Mouse (Mus musculus) CH12.LX (cell line): ENCODE measurements around the gene Plekhf1. TPM values are rescaled to one million over a fixed set of nuclear protein-coding genes. Genes with fewer than 3 reads are reported as not detected.

Experiments
- DNase-seq: peaks from one replicate; pipeline ENCODE4 v3.0.0-alpha.2; 2013; ENCODE audit errors: extremely low read depth
- H3K27ac ChIP-seq: 2 replicates; pipeline ENCODE4 v1.5.1; 2012; ENCODE audit warnings: low read depth, mild to moderate bottlenecking, control low read depth, moderate library complexity; ENCODE audit not compliant: insufficient read depth
- H3K27me3 ChIP-seq: replicated peaks from 2 replicates; pipeline ENCODE3; 2012; ENCODE audit warnings: inconsistent platforms
- H3K36me3 ChIP-seq, 2 experiments: replicated peaks in 1 of 2; 2 replicates each; pipeline versions ENCODE3 to v1.6.1; 2012; ENCODE audit warnings: inconsistent platforms in 1 of 2, low read length in 1 of 2, mild to moderate bottlenecking in 1 of 2, mixed read lengths in 1 of 2, moderate library complexity in 1 of 2; ENCODE audit not compliant: control insufficient read depth in 1 of 2, insufficient read depth in 1 of 2
- H3K4me1 ChIP-seq, 2 experiments: 2 replicates each; pipeline ENCODE4 v1.6.1; 2012; ENCODE audit warnings: inconsistent platforms in 1 of 2, moderate library complexity in 1 of 2; ENCODE audit not compliant: insufficient read depth in 2 of 2, control insufficient read depth in 1 of 2
- H3K4me2 ChIP-seq: 2 replicates; pipeline ENCODE4 v1.6.1; 2012; ENCODE audit warnings: low read depth, mild to moderate bottlenecking, control low read depth; ENCODE audit not compliant: poor library complexity, insufficient read depth, severe bottlenecking
- H3K4me3 ChIP-seq, 3 experiments: fragments of 150-350 bp in 1 of 3; sonication (generic) in 1 of 3; replicated peaks in 1 of 3; 2 replicates each; pipeline versions ENCODE3 to v1.5.1; 2011 to 2012; ENCODE audit warnings: low read depth in 2 of 3, low read length in 2 of 3, mild to moderate bottlenecking in 2 of 3, moderate library complexity in 2 of 3, control low read depth in 1 of 3, improper control_type of control experiment in 1 of 3, inconsistent platforms in 1 of 3, mixed read lengths in 1 of 3; ENCODE audit not compliant: poor library complexity in 1 of 3
- H3K79me2 ChIP-seq: replicated peaks from 2 replicates; pipeline ENCODE4 v1.6.1; 2012; ENCODE audit warnings: mild to moderate bottlenecking, moderate library complexity; ENCODE audit not compliant: control insufficient read depth, poor library complexity, insufficient read depth, severe bottlenecking; ENCODE audit errors: extremely low read depth
- H3K9ac ChIP-seq: 2 replicates; pipeline ENCODE4 v1.6.1; 2012; ENCODE audit warnings: low read depth, mild to moderate bottlenecking, control low read depth, moderate library complexity; ENCODE audit not compliant: insufficient read depth
- H3K9me3 ChIP-seq: replicated peaks from 2 replicates; pipeline ENCODE3; 2012; ENCODE audit warnings: low read length, inconsistent platforms, mixed read lengths
- CHD2 ChIP-seq: IDR thresholded peaks from 2 replicates; pipeline ENCODE4 v1.6.1; 2011; ENCODE audit warnings: low read length, improper control_type of control experiment
- E2F4 ChIP-seq: IDR thresholded peaks from 2 replicates; pipeline ENCODE4 v1.6.1; 2011; ENCODE audit warnings: low read depth, low read length, improper control_type of control experiment; ENCODE audit not compliant: insufficient replicate concordance
- ELF1 ChIP-seq: IDR thresholded peaks from 2 replicates; pipeline ENCODE4 v1.6.1; 2014; ENCODE audit warnings: low read depth, mild to moderate bottlenecking, inconsistent platforms, low read length, improper control_type of control experiment
- EP300 ChIP-seq: IDR thresholded peaks from 2 replicates; pipeline ENCODE4 v1.6.1; 2011; ENCODE audit warnings: low read length, improper control_type of control experiment
- HCFC1 ChIP-seq: IDR thresholded peaks from 2 replicates; pipeline ENCODE4 v1.6.1; 2012; ENCODE audit warnings: low read depth, mild to moderate bottlenecking, inconsistent platforms, low read length, improper control_type of control experiment
- IRF4 ChIP-seq: IDR thresholded peaks from 2 replicates; pipeline ENCODE4 v1.6.1; 2014; ENCODE audit warnings: low read depth, mild to moderate bottlenecking, inconsistent platforms, low read length, improper control_type of control experiment
- JUN ChIP-seq: IDR thresholded peaks from 2 replicates; pipeline ENCODE4 v1.6.1; 2011; ENCODE audit warnings: low read depth, mild to moderate bottlenecking, low read length, improper control_type of control experiment, moderate library complexity; ENCODE audit not compliant: insufficient read depth
- MEF2A ChIP-seq: IDR thresholded peaks from 2 replicates; pipeline ENCODE4 v1.6.1; 2014; ENCODE audit warnings: low read depth, mild to moderate bottlenecking, inconsistent platforms, low read length, improper control_type of control experiment, borderline replicate concordance
- MXI1 ChIP-seq: IDR thresholded peaks from 2 replicates; pipeline ENCODE4 v1.6.1; 2011; ENCODE audit warnings: mild to moderate bottlenecking, low read depth, low read length, improper control_type of control experiment
- NELFE ChIP-seq: IDR thresholded peaks from 2 replicates; pipeline ENCODE4 v1.6.1; 2011; ENCODE audit warnings: low read depth, low read length, improper control_type of control experiment
- NRF1 ChIP-seq: IDR thresholded peaks from 2 replicates; pipeline ENCODE4 v1.6.1; 2014; ENCODE audit warnings: low read depth, mild to moderate bottlenecking, inconsistent platforms, low read length, improper control_type of control experiment, moderate library complexity
- POLR2A ChIP-seq: IDR thresholded peaks from 2 replicates; pipeline ENCODE4 v1.6.1; 2011; ENCODE audit warnings: low read depth, mild to moderate bottlenecking, improper control_type of control experiment, low read length
- POLR2AphosphoS2 ChIP-seq: IDR thresholded peaks from 2 replicates; pipeline ENCODE4 v1.6.1; 2011; ENCODE audit warnings: low read depth, low read length, improper control_type of control experiment
- RCOR1 ChIP-seq: conservative IDR thresholded peaks from 2 replicates; pipeline ENCODE4 v1.6.1; 2012; ENCODE audit warnings: low read depth, mild to moderate bottlenecking, inconsistent platforms, low read length, improper control_type of control experiment
- SIN3A ChIP-seq: IDR thresholded peaks from 2 replicates; pipeline ENCODE4 v1.6.1; 2012; ENCODE audit warnings: low read length, improper control_type of control experiment, inconsistent platforms
- SMC3 ChIP-seq: IDR thresholded peaks from 2 replicates; pipeline ENCODE4 v1.6.1; 2011; ENCODE audit warnings: low read depth, low read length, improper control_type of control experiment
- TBP ChIP-seq: conservative IDR thresholded peaks from 2 replicates; pipeline ENCODE4 v1.6.1; 2011; ENCODE audit warnings: low read depth, low read length, improper control_type of control experiment
- TCF12 ChIP-seq: IDR thresholded peaks from 2 replicates; pipeline ENCODE4 v1.6.1; 2014; ENCODE audit warnings: low read depth, mild to moderate bottlenecking, inconsistent platforms, low read length, improper control_type of control experiment
- UBTF ChIP-seq: IDR thresholded peaks from 2 replicates; pipeline ENCODE4 v1.6.1; 2012; ENCODE audit warnings: low read depth, mild to moderate bottlenecking, inconsistent platforms, low read length, improper control_type of control experiment, moderate library complexity
- USF2 ChIP-seq: conservative IDR thresholded peaks from 2 replicates; pipeline ENCODE4 v1.6.1; 2011; ENCODE audit warnings: low read depth, low read length, improper control_type of control experiment
- ZC3H11A ChIP-seq: IDR thresholded peaks from 2 replicates; pipeline ENCODE4 v1.6.1; 2012; ENCODE audit warnings: low read depth, mild to moderate bottlenecking, inconsistent platforms, low read length, improper control_type of control experiment
- ZKSCAN1 ChIP-seq: IDR thresholded peaks from 2 replicates; pipeline ENCODE4 v1.6.1; 2012; ENCODE audit warnings: low read depth, inconsistent platforms, low read length, improper control_type of control experiment, borderline replicate concordance
- ZMIZ1 ChIP-seq: IDR thresholded peaks from 2 replicates; pipeline ENCODE4 v1.6.1; 2012; ENCODE audit warnings: low read depth, mild to moderate bottlenecking, inconsistent platforms, low read length, improper control_type of control experiment
- ZNF384 ChIP-seq: IDR thresholded peaks from 2 replicates; pipeline ENCODE4 v1.6.1; 2012; ENCODE audit warnings: low read depth, low read length, improper control_type of control experiment, inconsistent platforms
- dilution Hi-C: fragments of 300-500 bp; cut with MboI; formaldehyde crosslinking; loops from 2 replicates; pipeline ENCODE4 v1.14.3; 2020; ENCODE audit warnings: low sequenced_read_pairs; ENCODE audit not compliant: extremely low pct_unique_long_range_greater_than_20kb, extremely low pct_ligation_motif_present
- in situ Hi-C: fragments of 300-500 bp; cut with MboI; formaldehyde crosslinking; loops from 3 replicates; pipeline ENCODE4 v1.14.3; 2019; ENCODE audit warnings: low sequenced_read_pairs, low pct_ligation_motif_present, low pct_unique_long_range_greater_than_20kb, mixed read lengths
- polyA plus RNA-seq: library from polyadenylated mRNA; unstranded; fragments of >175 nt; gene quantifications from 2 replicates; pipeline ENCODE4 v1.2.1, GENCODE M21; 2012; ENCODE audit warnings: low read depth; ENCODE audit not compliant: insufficient read length
- total RNA-seq, 2 experiments: library from RNA; depleted of rRNA; stranded (reverse); fragments of 300-350 nt in 1 of 2; fragments of >200 nt in 1 of 2; gene quantifications; 2 replicates each; pipeline ENCODE4 v1.2.3; 2012 to 2014

Gene Plekhf1
- total and polyA plus RNA-seq, 3 experiments = 0.16 to 0.72 TPM; not detected in 1

DNA sequence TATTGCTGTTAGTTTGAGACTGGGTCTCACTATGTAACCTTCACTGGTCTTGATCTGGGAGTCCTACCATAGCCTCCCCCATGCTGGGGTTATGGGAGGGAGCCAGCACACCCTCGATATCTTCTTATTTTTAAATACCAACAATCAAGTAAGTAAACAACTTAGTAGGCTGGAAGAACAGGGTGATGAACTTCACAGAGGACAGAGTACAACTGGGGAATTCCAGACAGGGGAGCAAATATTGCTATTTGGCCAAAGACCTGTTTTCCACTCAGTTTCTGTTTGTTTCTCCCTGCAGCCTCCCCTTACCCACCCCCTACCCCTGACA, 43.4 kb downstream of the Plekhf1 start:
- Histone ChIP-seq H3K9me3 (no peaks in the 10 kb centered on the region), H3K4me3 (peak overlapping the region; percentile 69 to 84 (median 81)), H3K4me1 (peaks cover 4 to 32% of the 10 kb centered on the region in 2 experiments; a peak in 3 of 4 replicates), H3K36me3 (peaks cover 0 to 18% of the 10 kb centered on the region in 2 experiments), H3K27me3 (no peaks in the 10 kb centered on the region), H3K27ac (no peak overlapping the region), H3K4me2 (peak overlapping the region; percentile 46), H3K9ac (peak overlapping the region; percentile 66), H3K79me2 (no peaks in the 10 kb centered on the region)
- no peak for DNase-seq
- TF ChIP-seq SIN3A = no peak
- TF ChIP-seq MXI1 = no peak
- no peak for TF ChIP-seq ZKSCAN1
- no peak for TF ChIP-seq NELFE
- no peak for TF ChIP-seq SMC3
- no peak for TF ChIP-seq EP300
- no peak for TF ChIP-seq UBTF
- TF ChIP-seq JUN = no peak
- no peak for TF ChIP-seq USF2
- no peak for TF ChIP-seq TCF12
- TF ChIP-seq ZMIZ1 = no peak
- no peak for TF ChIP-seq IRF4
- no peak for TF ChIP-seq ZNF384
- dilution Hi-C loops = no loop called here
- in situ Hi-C loops = no loop called here

DNA sequence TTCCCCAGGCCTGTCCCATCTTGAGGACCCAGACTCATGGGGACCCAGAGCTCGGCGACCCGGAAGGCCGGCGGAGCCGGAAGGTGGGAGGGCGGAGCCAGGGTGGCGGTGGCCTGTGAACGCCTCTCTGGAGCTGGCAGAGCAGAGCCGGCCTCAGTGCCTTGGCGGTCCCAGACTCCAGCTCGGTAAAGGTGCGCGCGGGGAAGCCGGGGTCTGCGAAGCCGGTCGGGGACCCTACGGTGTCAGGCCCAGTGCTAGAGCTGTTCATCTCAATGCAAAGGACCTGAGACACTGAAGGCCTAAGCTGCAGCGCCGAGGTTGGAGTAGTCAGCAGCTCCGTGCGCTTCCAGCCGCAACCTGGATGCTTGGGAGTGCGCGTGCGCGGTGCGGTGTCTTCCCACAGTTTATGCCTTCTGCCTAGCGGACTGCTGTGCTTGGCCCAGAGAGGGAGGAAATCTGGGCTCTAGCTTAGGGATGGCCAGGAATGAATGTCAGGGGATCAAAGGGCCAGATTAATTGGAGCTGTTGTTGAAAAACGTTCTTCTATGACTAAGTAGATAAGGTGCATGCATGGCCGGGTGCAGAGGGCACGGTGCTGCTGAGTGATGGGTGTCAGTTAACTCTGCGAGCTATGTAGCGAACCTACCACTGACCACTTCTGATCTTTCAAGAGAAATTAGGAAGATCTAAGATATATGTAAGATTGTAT, 44.0 kb downstream of the Plekhf1 start:
- H3K36me3 ChIP-seq = peaks cover 0 to 13% of the 10 kb centered on the region in 2 experiments
- H3K9me3 ChIP-seq = no peaks in the 10 kb centered on the region
- TF ChIP-seq SIN3A (no peak; the same call in 1 of the 2 replicates), HCFC1 (peak; percentile 64), POLR2AphosphoS2 (peak; percentile 78; the same call in 1 of the 2 replicates), E2F4 (no peak), ZNF384 (no peak), NELFE (peak; percentile 76; the same call in 1 of the 2 replicates), NRF1 (peak; percentile 85), ELF1 (peak; percentile 93), POLR2A (peak; percentile 93), UBTF (peak; percentile 67), MEF2A (no peak), CHD2 (peak; percentile 32; the same call in 1 of the 2 replicates), TCF12 (peak; percentile 86), TBP (0 out of 2 replicates have a peak, but pooled peaks have one; percentile 65), ZMIZ1 (peak; percentile 72; the same call in 1 of the 2 replicates), RCOR1 (0 out of 2 replicates have a peak, but pooled peaks have one; percentile 13), ZC3H11A (no peak)
- in situ Hi-C loops (no loop called here), dilution Hi-C loops (no loop called here)
- peaks cover 4 to 32% of the 10 kb centered on the region in 2 experiments; a peak in 3 of 4 replicates for H3K4me1 ChIP-seq
- H3K4me3 ChIP-seq = peak overlapping the region; percentile 69 to 84 (median 81)
- peak overlapping the region; percentile 66 for H3K9ac ChIP-seq
- H3K79me2 ChIP-seq = no peaks in the 10 kb centered on the region
- peak overlapping the region; percentile 92 for H3K4me2 ChIP-seq
- peak; percentile 77 for DNase-seq
- H3K27ac ChIP-seq = peak overlapping the region; percentile 52; the same call in 1 of the 2 replicates
- H3K27me3 ChIP-seq = no peaks in the 10 kb centered on the region
